Mouse (Mus musculus) G1E (cell line): Measurements from ENCODE around the gene Map3k3.

ENCODE experiments used
- CTCF ChIP-seq: IDR thresholded peaks from 2 replicates; pipeline ENCODE4 v1.5.1; 2012; ENCODE audit warnings: low read depth, low read length, inconsistent platforms, mixed read lengths
- GATA1 ChIP-seq: IDR thresholded peaks from 2 replicates; pipeline ENCODE4 v1.6.1; 2012; ENCODE audit warnings: borderline replicate concordance, low read length, inconsistent platforms, mixed read lengths

GRCm38 (mm10) chr11:106045256-106045655, 39.2 kb upstream of the Map3k3 start:
- TF ChIP-seq CTCF (no peak), GATA1 (no peak)
